Mouse (Mus musculus): ENCODE results near the gene Lrrc10b. TPM values are rescaled to one million over a fixed set of nuclear protein-coding genes. Genes with fewer than 3 reads are reported as not detected.

Lrrc10b gene
- 2.2 and 2.5 TPM in 2 replicates for total RNA-seq (2021)
- long read RNA-seq, transcript Lrrc10b-201 (1 exons, 2,103 nt), result major isoform, 10 of 10 reads
- long read RNA-seq, partial matches to known transcripts, result 0 of 10 reads
- long read RNA-seq, other reads (novel, unspliced or antisense), result 0 of 10 reads

DNA sequence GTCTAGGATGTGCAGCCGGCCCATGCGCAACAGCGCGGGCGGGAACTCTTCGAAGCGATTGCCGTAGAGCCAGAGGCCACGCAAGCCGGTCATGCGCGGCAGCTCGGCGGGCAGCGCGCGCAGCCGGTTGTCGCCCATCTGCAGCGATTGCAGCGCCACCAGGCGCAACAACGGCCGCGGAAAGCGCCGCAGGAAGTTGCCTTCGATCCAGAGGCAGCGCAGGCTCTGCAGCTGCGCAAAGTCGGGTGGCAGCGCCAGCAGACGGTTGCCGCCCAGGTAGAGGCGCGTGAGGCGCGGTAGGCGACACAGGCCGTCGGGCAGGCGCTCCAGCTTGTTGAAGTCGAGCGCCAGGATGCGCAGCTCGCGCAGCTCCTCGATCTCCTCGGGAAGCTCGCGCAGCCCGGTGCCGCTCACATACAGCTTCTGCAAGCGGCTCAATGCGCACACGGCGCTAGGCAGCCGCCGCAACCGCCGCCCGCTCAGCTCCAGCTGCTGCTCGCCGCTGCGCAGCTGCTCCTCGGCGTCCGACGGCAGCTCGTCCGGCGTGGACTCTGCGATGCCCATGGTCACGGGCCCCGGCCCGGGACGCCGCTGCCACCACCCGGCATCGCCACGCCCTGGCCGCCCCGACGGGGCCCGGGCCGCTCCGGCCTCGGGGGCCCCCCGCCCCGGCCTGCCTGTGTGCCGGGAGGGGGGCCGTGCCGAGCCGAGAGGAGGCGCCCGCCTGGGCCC is at the start of gene Lrrc10b:
Gene Lrrc10b, minus strand, starts transcription at position 722 of the 732 bp plus-strand sequence.
- DNase-seq, result peak; percentile 60

DNA sequence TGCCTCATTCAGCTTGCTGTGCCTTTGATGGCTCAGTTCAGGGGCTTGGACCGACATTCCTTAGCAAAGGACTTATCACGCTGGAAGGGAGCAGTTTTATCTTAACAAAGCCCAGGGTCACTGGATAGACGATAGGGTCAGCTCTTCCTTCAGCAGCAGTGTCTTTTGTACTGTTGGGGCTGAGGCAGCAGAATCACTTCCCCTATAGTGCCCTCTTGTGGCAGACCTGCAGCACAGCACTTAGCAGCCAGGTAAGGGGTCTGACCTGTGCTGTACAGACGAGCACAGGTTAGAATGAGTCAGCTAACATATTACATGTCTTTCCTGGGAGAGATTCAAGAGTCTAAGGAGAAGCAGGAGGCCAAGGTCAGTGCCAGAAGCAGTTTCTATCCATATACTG is 45.3 kb upstream of the Lrrc10b start:
- DNase-seq, result no peak

DNA sequence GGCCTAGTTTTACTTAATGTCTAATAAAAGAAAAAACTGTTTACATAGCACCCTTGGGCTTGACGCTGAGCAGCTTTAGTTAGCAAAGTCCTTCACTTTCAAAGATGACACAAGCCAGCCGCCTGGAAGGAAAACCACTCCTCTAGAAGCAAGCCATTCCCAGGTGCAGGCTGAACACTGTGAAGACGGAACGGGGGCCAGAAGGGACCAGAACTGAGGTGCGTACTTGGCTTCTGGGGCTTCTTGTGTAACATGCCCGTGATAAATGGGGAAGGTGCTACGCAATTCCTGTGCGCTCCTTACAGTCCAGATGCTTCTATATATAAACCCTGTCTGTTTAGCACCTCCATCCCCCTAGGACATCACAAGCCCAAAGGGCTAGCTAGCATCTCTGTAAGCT is 43.3 kb upstream of the Lrrc10b start:
- no peak for DNase-seq

DNA sequence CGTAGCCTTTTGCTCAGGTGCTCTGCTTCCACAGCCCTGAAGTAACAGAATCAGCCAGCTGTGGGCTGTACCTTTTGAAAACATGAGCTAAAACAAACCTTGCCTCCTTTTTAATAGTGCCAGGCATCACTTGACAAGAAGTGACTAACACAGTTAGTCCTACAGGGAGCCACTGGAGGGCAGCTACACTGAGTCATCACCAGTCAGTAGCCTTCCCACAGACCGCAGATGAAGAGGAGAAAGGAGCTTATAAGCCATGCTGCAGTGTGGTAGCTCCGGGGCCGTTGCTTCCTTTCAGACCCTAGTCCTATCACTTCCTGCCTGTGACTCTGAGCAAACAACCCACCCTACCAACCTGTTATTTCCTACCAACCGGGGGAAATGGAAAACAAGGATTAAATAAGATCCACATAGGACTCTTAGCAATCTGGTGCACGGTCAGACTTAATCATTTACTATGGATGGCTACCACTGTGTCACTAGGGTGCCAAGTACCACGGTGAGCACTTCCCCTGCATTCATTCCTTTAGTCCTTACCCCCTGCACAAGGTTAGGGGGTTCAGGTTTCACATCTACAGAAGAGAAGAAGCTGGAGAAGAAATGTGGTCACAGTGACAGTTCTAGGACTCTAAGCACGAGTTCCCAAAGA is 40.4 kb upstream of the Lrrc10b start:
- no peak for DNase-seq

DNA sequence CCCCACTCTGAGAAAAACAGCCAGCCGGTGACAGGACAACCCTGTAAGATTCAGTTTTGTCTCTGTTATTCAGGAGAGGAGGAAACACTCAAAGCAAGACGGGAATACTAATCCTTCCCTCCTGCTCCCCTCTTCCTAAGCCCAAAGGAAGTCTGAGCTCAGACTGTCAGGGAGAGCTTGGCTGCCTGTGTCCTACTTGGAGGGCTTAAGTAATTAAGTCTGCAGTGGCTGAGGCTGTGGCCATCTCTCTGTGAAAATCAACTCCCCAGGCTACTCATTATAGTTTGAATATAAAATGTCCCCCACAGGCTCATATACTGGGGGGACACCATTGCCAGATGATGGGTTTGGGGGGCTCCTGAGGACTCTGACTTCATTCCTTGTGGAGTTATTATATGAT is 39.7 kb upstream of the Lrrc10b start:
- no peak for DNase-seq

DNA sequence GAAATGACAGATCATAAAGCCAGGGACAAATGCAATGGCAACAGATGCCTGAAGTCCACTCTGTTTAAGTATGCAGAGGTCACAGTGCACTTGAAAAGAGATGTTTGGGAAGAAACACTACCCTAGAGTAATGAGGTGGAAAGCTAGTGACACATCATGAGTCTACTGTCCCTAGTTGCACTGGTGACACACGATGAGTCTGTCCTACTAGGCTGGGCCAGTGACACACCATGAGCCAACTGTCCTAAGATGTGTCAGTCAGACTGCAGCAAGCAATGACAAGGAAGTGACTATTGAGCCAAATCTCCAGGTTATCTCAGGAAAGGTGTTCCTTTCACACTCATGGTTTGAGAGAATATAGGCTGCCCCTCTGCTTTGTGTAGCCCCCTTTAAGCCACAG is 38.4 kb upstream of the Lrrc10b start:
- DNase-seq, result peak; percentile 31

DNA sequence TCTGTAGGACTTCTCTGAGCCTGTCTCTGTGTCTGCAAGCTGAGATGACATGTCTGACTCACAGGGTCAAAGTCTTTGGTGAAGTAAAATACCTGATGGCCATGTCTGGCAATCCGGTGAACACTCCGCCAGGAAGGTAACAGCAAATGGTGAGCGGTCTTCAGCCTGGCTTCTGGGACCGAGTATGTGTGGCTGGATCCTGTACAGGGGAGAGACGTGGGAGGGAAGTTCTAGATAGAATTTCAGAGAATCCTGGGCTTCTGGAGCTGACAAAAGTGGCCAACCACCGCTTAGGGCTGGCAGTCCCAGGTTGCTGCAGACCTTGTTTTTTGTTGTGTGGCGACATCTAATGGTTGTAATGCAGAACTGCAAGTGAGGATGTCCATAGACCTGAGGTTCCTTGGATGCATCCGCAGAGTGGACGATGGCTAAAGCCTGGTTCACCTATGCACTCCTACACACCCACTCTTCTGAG is 29.0 kb upstream of the Lrrc10b start:
- DNase-seq, result no peak

DNA sequence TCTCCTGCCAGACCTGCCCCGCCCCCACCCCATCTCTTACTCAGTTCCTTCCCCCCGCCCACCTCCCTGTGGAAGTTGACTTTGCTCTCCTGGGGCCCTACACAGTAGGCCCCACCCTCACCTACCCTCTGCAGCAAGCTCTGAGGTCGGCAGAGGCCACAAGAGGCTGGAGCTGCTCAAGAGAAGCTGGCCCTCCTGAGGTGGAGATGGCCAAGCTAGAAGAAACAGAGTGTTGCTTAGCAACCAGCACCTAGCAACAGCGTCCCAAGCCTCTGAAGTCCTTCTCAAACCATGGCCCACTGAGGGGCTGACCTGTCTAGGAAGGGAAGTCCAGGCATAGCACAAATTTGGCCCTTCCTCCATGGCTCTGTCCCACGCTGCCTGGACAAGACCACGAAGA is 25.4 kb upstream of the Lrrc10b start, which contains the start of gene Ppp1r32:
Gene Ppp1r32, minus strand, starts transcription at position 226 of the 400 bp plus-strand sequence.
- DNase-seq, result no peak

DNA sequence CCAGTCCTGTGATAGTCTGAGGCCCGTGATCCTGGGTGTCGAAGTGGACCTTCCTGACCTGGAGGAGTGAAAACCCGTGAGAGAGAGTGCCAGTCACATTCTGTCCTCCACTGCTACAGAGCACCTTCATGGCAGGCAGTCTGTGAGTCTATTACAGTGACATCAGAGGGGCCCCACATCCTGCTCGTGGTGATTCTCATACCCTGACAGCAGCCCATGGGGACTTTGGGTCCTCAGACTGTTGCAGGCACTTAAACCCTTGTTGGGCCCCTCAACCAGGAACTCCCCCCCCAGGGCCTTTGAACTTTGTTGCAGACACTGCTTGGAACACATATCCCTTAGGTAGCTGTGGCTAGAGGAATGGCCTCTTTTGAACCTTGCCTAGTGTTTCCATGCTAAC is 22.3 kb upstream of the Lrrc10b start:
- DNase-seq, result no peak

DNA sequence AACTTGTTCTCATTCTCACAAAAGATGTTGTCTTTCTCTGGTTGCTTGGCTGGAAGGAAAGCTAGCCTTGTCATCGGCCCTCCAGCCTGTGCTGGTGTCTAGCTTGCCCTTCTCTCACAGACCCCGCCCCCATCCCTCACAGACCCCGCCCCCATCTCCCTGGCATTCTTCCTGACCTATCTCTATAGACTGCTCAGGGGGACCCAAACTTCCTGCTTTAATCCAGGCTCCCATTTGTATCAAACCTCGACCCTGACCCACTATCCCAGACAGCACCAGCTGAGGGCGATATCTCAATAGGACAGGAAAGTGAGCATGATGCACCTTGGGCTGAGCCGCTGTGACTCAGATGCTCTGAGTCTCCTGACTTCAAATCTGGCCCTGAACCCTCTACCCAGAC is 16.5 kb upstream of the Lrrc10b start:
- no peak for DNase-seq

DNA sequence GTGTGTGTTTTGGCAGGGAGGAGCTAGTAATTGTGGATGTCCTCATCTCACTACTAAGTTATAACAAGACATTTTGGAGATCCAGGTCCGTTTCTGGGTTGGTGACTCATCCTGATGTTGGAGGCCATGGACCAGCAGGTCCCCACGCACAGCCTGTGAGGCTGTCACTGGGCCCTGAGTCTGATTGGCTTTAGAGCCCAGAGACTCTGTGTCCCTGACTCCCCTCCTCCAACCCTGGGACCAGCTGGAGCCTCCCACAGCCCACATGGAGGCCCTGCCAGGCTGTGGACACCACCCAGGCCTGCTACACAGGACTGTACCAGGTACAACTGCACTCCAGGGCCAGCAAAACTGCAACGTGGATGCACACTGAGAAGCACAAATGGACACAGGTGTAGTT is 15.7 kb upstream of the Lrrc10b start:
- DNase-seq, result no peak

DNA sequence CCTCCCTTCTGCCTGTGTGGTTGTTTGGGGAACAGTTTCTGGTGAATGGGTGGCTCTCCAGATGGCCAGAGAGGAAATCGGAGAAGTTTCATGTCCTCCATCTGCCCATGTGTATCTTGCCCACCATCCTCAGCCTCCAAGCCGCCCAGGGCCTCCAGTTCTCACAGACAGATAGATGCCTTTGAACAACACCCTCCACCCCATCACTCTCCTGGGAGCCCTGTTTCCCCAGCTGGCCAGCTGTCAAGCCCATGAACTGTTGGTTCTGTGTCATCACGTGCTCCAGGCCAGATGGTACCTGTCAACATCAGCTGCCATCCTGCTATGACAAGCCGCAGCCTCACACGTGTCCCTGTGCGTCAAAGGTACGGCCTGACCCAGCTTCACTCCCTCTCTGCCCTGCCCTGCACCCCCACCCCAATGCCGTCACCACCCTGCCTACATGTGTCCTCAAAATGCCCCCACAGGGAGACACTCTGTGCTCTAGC is 11.9 kb upstream of the Lrrc10b start:
- no peak for DNase-seq

DNA sequence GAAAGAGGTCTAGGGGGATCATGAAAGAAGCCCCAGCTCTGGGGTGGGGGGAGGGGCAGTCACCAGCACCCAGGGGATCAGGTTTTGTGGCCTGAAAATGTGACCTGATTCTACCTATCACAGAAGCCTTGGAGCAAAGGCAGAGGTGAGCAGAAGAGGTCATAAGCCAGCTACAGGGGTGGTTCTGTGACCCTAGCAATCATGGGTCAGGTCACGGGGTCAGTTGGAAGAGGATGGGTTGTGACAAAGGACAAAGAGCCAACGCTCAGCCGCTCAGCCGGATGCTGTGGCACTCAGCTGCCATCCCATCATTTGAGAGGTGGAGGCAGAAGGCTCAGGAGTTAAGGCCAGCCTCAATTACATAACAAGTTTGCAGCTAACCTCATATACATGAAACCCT is 7.2 kb upstream of the Lrrc10b start:
- no peak for DNase-seq

DNA sequence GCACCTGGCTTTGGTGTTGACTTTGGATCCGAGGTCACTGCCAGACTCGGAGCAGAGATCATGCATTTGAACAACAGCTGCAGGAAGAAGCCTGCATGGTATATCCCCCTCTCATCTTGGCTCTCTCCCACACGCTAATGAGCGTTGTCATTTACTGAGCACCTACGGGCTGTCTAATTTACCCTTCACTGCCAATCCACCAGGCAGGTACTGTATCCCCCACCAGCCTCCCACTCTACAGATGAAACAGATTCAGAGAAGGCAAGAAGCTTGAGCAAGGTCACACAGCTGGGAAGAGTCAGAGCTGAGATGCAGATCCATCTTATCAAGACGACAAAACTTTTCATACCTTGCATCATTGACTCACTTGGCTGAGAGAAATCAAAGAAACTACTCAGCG is 4.3 kb upstream of the Lrrc10b start:
- DNase-seq, result no peak

DNA sequence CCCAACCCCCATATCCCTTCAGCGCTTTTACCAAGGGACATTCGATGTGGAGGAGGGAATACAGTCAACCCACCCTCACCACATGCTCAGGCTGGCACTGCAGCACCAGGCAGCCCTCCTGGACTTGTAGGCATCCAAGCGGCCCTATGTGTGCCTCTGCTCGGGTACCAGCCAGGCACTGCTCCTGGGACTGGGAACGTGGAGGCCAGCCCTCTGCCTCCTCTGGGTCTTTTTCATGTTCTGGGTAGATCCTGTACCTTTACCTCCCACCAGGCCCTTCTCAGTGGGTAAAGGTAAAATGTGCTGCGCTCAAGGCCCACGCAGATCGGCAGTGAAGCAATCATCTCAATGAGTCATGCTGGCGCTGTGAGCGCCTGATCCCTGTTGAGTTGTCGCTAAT is 2.6 kb upstream of the Lrrc10b start:
- no peak for DNase-seq

DNA sequence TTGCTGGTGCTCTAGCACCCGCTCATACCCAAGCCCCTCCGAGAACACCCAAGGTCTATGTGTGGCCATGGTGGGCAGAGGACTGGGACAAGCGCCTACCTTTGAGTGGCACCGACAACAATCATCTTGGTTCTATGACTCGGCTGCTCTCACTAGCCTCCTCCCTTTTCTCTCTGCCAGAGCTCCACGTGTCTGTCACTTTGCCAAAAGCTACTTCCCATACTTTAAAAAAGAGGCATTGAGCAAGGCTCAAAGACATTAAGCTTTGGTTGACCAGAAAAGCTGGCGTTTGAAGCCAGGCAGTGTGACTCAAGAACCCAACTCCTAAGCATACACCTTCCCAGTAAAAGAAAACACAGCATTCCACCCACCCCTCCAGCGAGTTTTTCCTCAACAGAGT is 823 bp upstream of the Lrrc10b start:
- peak; percentile 35 for DNase-seq

DNA sequence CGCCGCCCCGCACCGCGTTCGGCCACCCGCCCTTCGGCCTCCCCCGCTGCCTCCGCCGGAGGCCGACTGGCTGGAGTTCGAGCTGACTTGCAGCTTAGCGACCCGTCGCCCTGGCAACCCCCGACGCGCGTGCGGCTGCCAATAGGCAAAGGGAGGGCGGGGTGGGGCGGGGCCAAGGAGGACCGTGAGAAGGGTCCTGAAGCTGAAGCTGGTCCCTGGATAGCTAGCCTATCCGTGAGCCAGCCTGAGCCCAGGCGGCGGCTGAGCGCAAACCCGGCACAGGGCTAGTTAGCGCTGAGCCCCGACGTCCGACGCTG is 169 bp upstream of the Lrrc10b start:
- DNase-seq, result peak; percentile 78

DNA sequence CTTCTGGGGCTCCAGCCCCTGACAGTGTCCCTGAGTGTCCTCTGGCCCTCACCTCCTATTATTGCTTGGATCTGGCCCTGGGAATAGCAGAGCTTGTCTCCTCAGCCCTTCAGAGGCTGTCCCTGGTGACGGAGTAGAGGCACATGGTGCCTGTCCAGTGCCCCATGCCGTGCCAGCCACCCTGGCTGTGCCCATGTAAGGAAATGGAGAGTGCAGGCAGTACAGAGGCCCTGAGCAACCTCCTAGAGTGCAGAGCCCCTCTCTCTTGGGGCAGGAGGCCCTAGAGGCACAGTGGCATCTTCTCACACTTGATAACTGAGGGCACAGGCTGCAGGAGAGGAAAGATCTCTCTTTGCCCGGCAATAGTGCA is 1.9 kb downstream of the Lrrc10b start:
- no peak for DNase-seq

DNA sequence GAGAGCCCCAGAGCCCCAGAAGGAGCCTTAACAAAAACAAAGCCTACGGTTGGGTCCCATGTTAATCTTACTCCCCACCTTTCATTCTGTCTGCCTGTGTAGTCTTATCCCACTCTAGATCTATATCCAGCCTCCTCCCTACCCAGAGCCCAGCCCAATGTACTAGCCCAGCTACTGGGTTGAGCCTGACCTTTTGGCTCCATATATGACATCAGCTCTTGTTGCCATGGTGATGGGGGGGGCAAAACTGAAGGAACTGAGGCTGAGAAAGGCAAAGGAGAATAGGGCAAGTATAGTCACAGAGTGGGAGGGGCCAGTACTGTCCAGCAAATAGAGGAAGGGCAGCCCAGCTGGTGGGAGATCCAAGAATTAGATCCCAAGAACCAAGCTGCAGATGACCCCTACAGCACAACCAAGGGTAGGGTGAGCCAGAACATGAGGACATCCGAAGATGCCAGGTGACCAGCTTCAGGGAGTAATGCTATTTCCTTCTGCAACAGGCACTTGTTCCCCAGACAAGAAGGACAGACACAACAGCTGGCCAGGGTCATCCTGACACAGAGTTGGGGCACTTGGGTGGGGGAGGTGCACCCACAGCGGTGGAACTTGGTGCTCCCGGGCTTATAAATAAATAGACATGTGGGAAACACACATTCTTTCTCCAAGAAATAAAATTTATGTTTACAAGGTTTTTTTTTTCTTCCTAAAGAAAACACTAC is 2.4 kb downstream of the Lrrc10b start:
- DNase-seq, result no peak

DNA sequence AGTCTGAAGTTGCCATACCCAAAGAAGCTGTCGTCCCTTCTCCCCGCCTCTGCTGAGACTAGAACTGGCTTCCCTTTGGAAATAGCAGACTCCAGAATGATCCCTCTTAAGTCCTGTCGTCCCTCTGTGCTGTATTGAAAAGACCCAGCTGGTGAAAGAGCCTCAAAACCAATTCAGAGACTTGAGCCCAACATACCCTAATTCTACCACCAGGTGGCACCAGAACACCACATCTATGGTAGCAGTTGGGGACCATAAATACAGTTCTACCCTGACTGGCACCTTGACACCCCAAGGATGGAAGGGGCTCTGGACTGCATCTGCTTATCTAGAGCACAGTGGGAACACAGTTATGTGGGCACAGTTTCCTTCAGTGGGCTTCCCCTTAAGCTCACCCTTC is 7.6 kb downstream of the Lrrc10b start:
- peak; percentile 47 for DNase-seq

DNA sequence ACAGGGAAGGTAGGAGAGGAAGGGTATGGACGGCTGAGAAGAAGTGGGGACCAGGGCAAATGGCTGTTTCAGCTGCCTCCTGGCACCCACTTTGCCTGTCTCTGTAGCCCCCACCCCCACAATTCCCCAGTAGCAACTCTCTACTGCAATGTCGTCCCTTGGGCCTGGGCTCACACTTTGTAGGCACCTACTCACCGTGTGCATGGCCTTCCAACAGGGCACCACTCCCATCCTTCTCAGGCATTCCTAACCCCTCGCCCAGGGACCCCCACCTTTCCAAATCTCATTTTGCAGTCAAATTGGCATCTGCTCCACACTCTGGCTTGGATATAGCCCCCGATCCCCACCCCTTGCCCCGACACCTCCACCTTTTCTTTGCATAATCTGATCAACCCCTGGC is 8.1 kb downstream of the Lrrc10b start:
- DNase-seq, result no peak

DNA sequence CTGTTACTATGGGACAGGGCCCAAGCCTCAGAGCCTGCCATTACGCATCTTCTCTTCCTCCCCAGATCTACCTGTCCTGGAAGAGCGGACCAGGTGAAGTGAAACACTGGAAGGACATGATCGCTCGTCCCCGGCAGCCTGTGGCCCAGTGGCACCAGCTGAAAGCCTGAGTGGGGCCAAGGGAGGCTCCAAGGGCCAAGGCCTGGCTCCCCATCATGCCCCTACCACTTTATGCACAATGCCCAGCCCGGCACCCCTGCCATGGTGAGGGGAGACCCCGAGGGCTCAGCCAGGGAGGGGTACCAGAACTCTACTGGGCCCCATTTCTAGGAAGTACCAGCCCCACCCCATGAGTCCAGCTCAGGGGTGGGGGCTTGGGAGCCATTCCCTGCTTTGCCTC is 9.0 kb downstream of the Lrrc10b start:
- DNase-seq, result no peak
